Mouse (Mus musculus): ENCODE measurements at regions not wholly inside any gene's neighbourhood (a gene's known extent, or its start where the extent isn't known, plus 50 kb on each side); places are given as distances from the start of the nearest gene placed in this dataset.

- H3K4me3 ChIP-seq (ENCODE audit: insufficient read depth, low read depth, low read length) = no peak overlapping the region
- WGBS = 26% methylated on average over 7 of the region's 7 CpGs
- peaks cover 6% of the 10 kb centered on the region for H3K4me1 ChIP-seq (ENCODE audit: control insufficient read depth, insufficient read depth, low read length)
- no peak for TF ChIP-seq POLR2A (IDR thresholded peaks at IDR 0.05; ENCODE audit: insufficient read depth, low read depth, low read length)
- TF ChIP-seq CTCF (IDR thresholded peaks at IDR 0.05; ENCODE audit: insufficient read depth, low read depth, low read length) = no peak
- H3K27ac ChIP-seq (ENCODE audit: insufficient read depth, low read depth, low read length) = peak overlapping the region; percentile 65
These were observed 162.8 kb upstream of the Rgmb start for GRCm38 (mm10) chr17:15993361-15994287.

DNA sequence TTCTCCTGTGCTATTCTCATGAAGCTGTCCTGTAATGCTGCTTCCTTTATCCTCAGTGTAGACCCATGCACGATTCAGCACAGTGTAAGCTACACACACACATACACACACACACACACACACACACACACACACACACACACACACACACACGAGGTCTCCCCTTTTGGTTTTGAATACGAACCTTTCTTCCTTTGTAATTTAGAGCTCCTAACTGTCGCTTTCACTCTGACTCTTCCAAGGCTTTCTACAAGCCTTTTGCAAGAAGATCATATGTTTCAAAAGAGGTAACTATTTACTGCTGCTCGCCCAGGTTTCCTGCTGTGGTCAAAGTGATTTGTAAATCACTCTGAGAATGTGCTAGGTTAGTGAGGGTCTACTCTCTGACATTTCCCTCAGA lies 161.1 kb upstream of the Rgmb start:
- WGBS = 50% methylated on average over 5 of the region's 5 CpGs
- Histone ChIP-seq H3K4me1 (ENCODE audit: control insufficient read depth, insufficient read depth, low read length) (peaks cover 6% of the 10 kb centered on the region), H3K4me3 (ENCODE audit: insufficient read depth, low read depth, low read length) (no peak overlapping the region), H3K27ac (ENCODE audit: insufficient read depth, low read depth, low read length) (no peak overlapping the region)
- TF ChIP-seq CTCF (IDR thresholded peaks at IDR 0.05; ENCODE audit: insufficient read depth, low read depth, low read length) (no peak), POLR2A (IDR thresholded peaks at IDR 0.05; ENCODE audit: insufficient read depth, low read depth, low read length) (no peak)

- peaks cover 6% of the 10 kb centered on the region for H3K4me1 ChIP-seq (ENCODE audit: control insufficient read depth, insufficient read depth, low read length)
- H3K27ac ChIP-seq (ENCODE audit: insufficient read depth, low read depth, low read length) = peak overlapping the region; percentile 93
- 16% methylated on average over 6 of the region's 6 CpGs for WGBS
- no peak overlapping the region for H3K4me3 ChIP-seq (ENCODE audit: insufficient read depth, low read depth, low read length)
- TF ChIP-seq POLR2A (IDR thresholded peaks at IDR 0.05; ENCODE audit: insufficient read depth, low read depth, low read length) (no peak), CTCF (IDR thresholded peaks at IDR 0.05; ENCODE audit: insufficient read depth, low read depth, low read length) (no peak)
These were observed 159.5 kb upstream of the Rgmb start for GRCm38 (mm10) chr17:15990303-15990702.

GRCm38 (mm10) chr17:15981558-15981957 lies 150.7 kb upstream of the Rgmb start:
- TF ChIP-seq CTCF (IDR thresholded peaks at IDR 0.05; ENCODE audit: insufficient read depth, low read depth, low read length) = no peak
- TF ChIP-seq POLR2A (IDR thresholded peaks at IDR 0.05; ENCODE audit: insufficient read depth, low read depth, low read length) = no peak
- Histone ChIP-seq H3K4me1 (ENCODE audit: control insufficient read depth, insufficient read depth, low read length) (0 out of 2 replicates have a peak, but pooled peaks cover 2% of the 10 kb centered on the region), H3K27ac (ENCODE audit: insufficient read depth, low read depth, low read length) (no peak overlapping the region), H3K4me3 (ENCODE audit: insufficient read depth, low read depth, low read length) (no peak overlapping the region)
- WGBS = 63% methylated on average over 2 of the region's 2 CpGs

GRCm38 (mm10) chr17:15977374-15978031 lies 146.7 kb upstream of the Rgmb start:
- 37% methylated on average over 7 of the region's 7 CpGs for WGBS
- Histone ChIP-seq H3K4me3 (ENCODE audit: insufficient read depth, low read depth, low read length) (no peak overlapping the region), H3K4me1 (ENCODE audit: control insufficient read depth, insufficient read depth, low read length) (0 out of 2 replicates have a peak, but pooled peaks cover 2% of the 10 kb centered on the region), H3K27ac (ENCODE audit: insufficient read depth, low read depth, low read length) (no peak overlapping the region)
- TF ChIP-seq CTCF (IDR thresholded peaks at IDR 0.05; ENCODE audit: insufficient read depth, low read depth, low read length) (no peak), POLR2A (IDR thresholded peaks at IDR 0.05; ENCODE audit: insufficient read depth, low read depth, low read length) (no peak)

DNA sequence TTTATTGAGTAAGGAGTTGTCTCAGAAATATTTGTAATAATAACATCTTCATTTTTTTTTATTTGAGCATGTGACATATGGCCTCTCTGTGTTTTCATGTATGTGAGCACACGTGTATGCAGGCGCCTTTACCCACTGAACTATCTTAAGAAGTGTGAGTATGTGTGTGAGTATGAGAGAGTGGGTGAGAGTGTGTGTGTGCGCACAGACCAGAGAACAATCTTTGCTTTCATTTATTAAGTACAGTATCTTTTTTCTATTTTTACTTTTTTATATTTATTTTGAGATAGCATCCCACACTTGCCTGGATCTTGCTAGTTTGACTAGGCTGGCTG lies 140.5 kb upstream of the Rgmb start:
- no peak overlapping the region for H3K27ac ChIP-seq (ENCODE audit: insufficient read depth, low read depth, low read length)
- H3K4me3 ChIP-seq (ENCODE audit: insufficient read depth, low read depth, low read length) = no peak overlapping the region
- 87% methylated on average over 3 of the region's 3 CpGs for WGBS
- TF ChIP-seq POLR2A (IDR thresholded peaks at IDR 0.05; ENCODE audit: insufficient read depth, low read depth, low read length) (no peak), CTCF (IDR thresholded peaks at IDR 0.05; ENCODE audit: insufficient read depth, low read depth, low read length) (no peak)
- no peaks in the 10 kb centered on the region for H3K4me1 ChIP-seq (ENCODE audit: control insufficient read depth, insufficient read depth, low read length)

- TF ChIP-seq POLR2A (IDR thresholded peaks at IDR 0.05; ENCODE audit: insufficient read depth, low read depth, low read length) = no peak
- TF ChIP-seq CTCF (IDR thresholded peaks at IDR 0.05; ENCODE audit: insufficient read depth, low read depth, low read length) = no peak
- Histone ChIP-seq H3K4me3 (ENCODE audit: insufficient read depth, low read depth, low read length) (no peak overlapping the region), H3K27ac (ENCODE audit: insufficient read depth, low read depth, low read length) (no peak overlapping the region), H3K4me1 (ENCODE audit: control insufficient read depth, insufficient read depth, low read length) (no peaks in the 10 kb centered on the region)
- 50% methylated on average over 6 of the region's 6 CpGs for WGBS
These were observed 139.9 kb upstream of the Rgmb start for GRCm38 (mm10) chr17:15970481-15971350.

GRCm38 (mm10) chr17:15968331-15968730 lies 137.5 kb upstream of the Rgmb start:
- no peak overlapping the region for H3K4me3 ChIP-seq (ENCODE audit: insufficient read depth, low read depth, low read length)
- no peaks in the 10 kb centered on the region for H3K4me1 ChIP-seq (ENCODE audit: control insufficient read depth, insufficient read depth, low read length)
- no peak for TF ChIP-seq POLR2A (IDR thresholded peaks at IDR 0.05; ENCODE audit: insufficient read depth, low read depth, low read length)
- TF ChIP-seq CTCF (IDR thresholded peaks at IDR 0.05; ENCODE audit: insufficient read depth, low read depth, low read length) = no peak
- H3K27ac ChIP-seq (ENCODE audit: insufficient read depth, low read depth, low read length) = no peak overlapping the region
- WGBS = 78% methylated on average over 5 of the region's 5 CpGs
